Mouse (Mus musculus): ENCODE measurements at regions not wholly inside any gene's neighbourhood (a gene's known extent, or its start where the extent isn't known, plus 50 kb on each side); places are given as distances from the start of the nearest gene placed in this dataset.
"Not testable (repeated sequence)": the region's sequence is repeated elsewhere in the genome, so short reads cannot be mapped to it uniquely, and the experiment has no call there.

- not testable (repeated sequence) for ATAC-seq (ENCODE audit: extremely low read depth, insufficient number of reproducible peaks, low FRiP score, poor library complexity, severe bottlenecking)
These were observed 146.7 kb upstream of the Plxna2 start for GRCm38 (mm10) chr1:194471281-194471680.

- no peak for ATAC-seq (ENCODE audit: extremely low read depth, insufficient number of reproducible peaks, low FRiP score, poor library complexity, severe bottlenecking)
These were observed 165.5 kb upstream of the Plxna2 start for GRCm38 (mm10) chr1:194452480-194452879.

GRCm38 (mm10) chr1:194443681-194444080 lies 174.3 kb upstream of the Plxna2 start:
- ATAC-seq (ENCODE audit: extremely low read depth, insufficient number of reproducible peaks, low FRiP score, poor library complexity, severe bottlenecking), result no peak

- no peak for ATAC-seq (ENCODE audit: extremely low read depth, insufficient number of reproducible peaks, low FRiP score, poor library complexity, severe bottlenecking)
These were observed 180.7 kb upstream of the Plxna2 start for GRCm38 (mm10) chr1:194437301-194437700.

GRCm38 (mm10) chr1:194435060-194435459 lies 183.0 kb upstream of the Plxna2 start:
- no peak for ATAC-seq (ENCODE audit: extremely low read depth, insufficient number of reproducible peaks, low FRiP score, poor library complexity, severe bottlenecking)

GRCm38 (mm10) chr1:194428586-194428985 lies 189.4 kb upstream of the Plxna2 start:
- no peak for ATAC-seq (ENCODE audit: extremely low read depth, insufficient number of reproducible peaks, low FRiP score, poor library complexity, severe bottlenecking)

- no peak for ATAC-seq (ENCODE audit: extremely low read depth, insufficient number of reproducible peaks, low FRiP score, poor library complexity, severe bottlenecking)
These were observed 191.7 kb upstream of the Plxna2 start for GRCm38 (mm10) chr1:194426293-194426692.

GRCm38 (mm10) chr1:194424201-194424600 lies 193.8 kb upstream of the Plxna2 start:
- no peak for ATAC-seq (ENCODE audit: extremely low read depth, insufficient number of reproducible peaks, low FRiP score, poor library complexity, severe bottlenecking)

- no peak for ATAC-seq (ENCODE audit: extremely low read depth, insufficient number of reproducible peaks, low FRiP score, poor library complexity, severe bottlenecking)
These were observed 205.8 kb upstream of the Plxna2 start for GRCm38 (mm10) chr1:194412193-194412592.

- ATAC-seq (ENCODE audit: extremely low read depth, insufficient number of reproducible peaks, low FRiP score, poor library complexity, severe bottlenecking), result no peak
These were observed 206.2 kb upstream of the Plxna2 start for GRCm38 (mm10) chr1:194411788-194412187.

- no peak for ATAC-seq (ENCODE audit: extremely low read depth, insufficient number of reproducible peaks, low FRiP score, poor library complexity, severe bottlenecking)
These were observed 218.7 kb upstream of the Plxna2 start for GRCm38 (mm10) chr1:194399281-194399680.

GRCm38 (mm10) chr1:194396754-194397460 lies 221.1 kb upstream of the Plxna2 start:
- ATAC-seq (ENCODE audit: extremely low read depth, insufficient number of reproducible peaks, low FRiP score, poor library complexity, severe bottlenecking), result no peak

- ATAC-seq (ENCODE audit: extremely low read depth, insufficient number of reproducible peaks, low FRiP score, poor library complexity, severe bottlenecking), result no peak
These were observed 224.3 kb upstream of the Plxna2 start for GRCm38 (mm10) chr1:194393720-194394119.

- no peak for ATAC-seq (ENCODE audit: extremely low read depth, insufficient number of reproducible peaks, low FRiP score, poor library complexity, severe bottlenecking)
These were observed 227.8 kb upstream of the Plxna2 start for GRCm38 (mm10) chr1:194390202-194390601.

- ATAC-seq (ENCODE audit: extremely low read depth, insufficient number of reproducible peaks, low FRiP score, poor library complexity, severe bottlenecking), result no peak
These were observed 239.9 kb upstream of the Plxna2 start for GRCm38 (mm10) chr1:194378135-194378534.

GRCm38 (mm10) chr1:194373511-194373910 lies 244.5 kb upstream of the Plxna2 start:
- ATAC-seq (ENCODE audit: extremely low read depth, insufficient number of reproducible peaks, low FRiP score, poor library complexity, severe bottlenecking), result not testable (repeated sequence)

- no peak for ATAC-seq (ENCODE audit: extremely low read depth, insufficient number of reproducible peaks, low FRiP score, poor library complexity, severe bottlenecking)
These were observed 254.1 kb upstream of the Plxna2 start for GRCm38 (mm10) chr1:194363917-194364316.

GRCm38 (mm10) chr1:194363129-194363768 lies 254.8 kb upstream of the Plxna2 start:
- no peak for ATAC-seq (ENCODE audit: extremely low read depth, insufficient number of reproducible peaks, low FRiP score, poor library complexity, severe bottlenecking)

GRCm38 (mm10) chr1:194362298-194362697 lies 255.7 kb upstream of the Plxna2 start:
- no peak for ATAC-seq (ENCODE audit: extremely low read depth, insufficient number of reproducible peaks, low FRiP score, poor library complexity, severe bottlenecking)

- no peak for ATAC-seq (ENCODE audit: extremely low read depth, insufficient number of reproducible peaks, low FRiP score, poor library complexity, severe bottlenecking)
These were observed 256.7 kb upstream of the Plxna2 start for GRCm38 (mm10) chr1:194361316-194361715.

Measured in neutrophil, adult 5-6 weeks (primary cell).